Mouse (Mus musculus) gastrocnemius, postnatal 14 days (tissue): ENCODE data around the gene Larp1b. TPM values are rescaled to one million over a fixed set of nuclear protein-coding genes. Genes with fewer than 3 reads are reported as not detected.
A peak's percentile ranks its signal among the peaks of the same experiment; 100 is the strongest.

Experiments used
- DNase-seq: peaks from one replicate; pipeline ENCODE4 v3.0.0; 2021; ENCODE audit warnings: mixed read lengths
- intact Hi-C: fragments of 180-260 bp; cut with DNase I; formaldehyde crosslinking; loops from one replicate; pipeline ENCODE4 v1.15.1; 2025; ENCODE audit warnings: low total_unique reads
- total RNA-seq, 2 experiments: library from RNA; stranded (reverse); gene quantifications; 2 replicates each; pipeline ENCODE4 v1.2.3; 2021

Gene Larp1b
- total RNA-seq, 2 experiments from 2014 or later = 65.8 to 66.1 TPM

- no peak for DNase-seq
- intact Hi-C loops = no loop called here
Measured at GRCm38 (mm10) chr3:41075376-41075775, 125.7 kb downstream of the Larp1b start.

GRCm38 (mm10) chr3:41078673-41079072 is 129.0 kb downstream of the Larp1b start:
- intact Hi-C loops = no loop called here

DNA sequence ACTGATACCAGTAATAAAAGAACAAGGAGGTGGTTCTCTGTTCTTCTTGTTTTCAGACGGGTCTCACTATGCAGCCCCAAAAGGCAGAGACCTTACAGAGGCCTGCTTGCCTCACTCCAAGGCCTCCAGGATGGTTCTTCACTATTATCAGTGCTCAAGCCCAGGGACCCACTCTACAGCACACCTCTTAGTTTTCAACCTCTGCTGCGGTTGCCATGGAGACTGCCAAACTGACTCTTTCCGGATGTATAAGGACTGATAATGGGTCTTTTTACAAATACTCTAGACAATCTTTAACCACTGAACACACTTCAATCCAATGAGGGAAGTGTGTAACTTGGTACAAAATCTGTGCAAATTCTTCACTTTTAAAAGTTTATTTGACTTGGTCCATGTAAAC is 131.1 kb downstream of the Larp1b start:
- intact Hi-C loops = no loop called here
- no peak for DNase-seq

More at GRCm38 (mm10) chr3:41078673-41079072, 129.0 kb downstream of the Larp1b start:
- no peak for DNase-seq

- DNase-seq = no peak
- intact Hi-C loops = no loop called here
Measured at GRCm38 (mm10) chr3:41081474-41082301, 132.1 kb downstream of the Larp1b start.

DNA sequence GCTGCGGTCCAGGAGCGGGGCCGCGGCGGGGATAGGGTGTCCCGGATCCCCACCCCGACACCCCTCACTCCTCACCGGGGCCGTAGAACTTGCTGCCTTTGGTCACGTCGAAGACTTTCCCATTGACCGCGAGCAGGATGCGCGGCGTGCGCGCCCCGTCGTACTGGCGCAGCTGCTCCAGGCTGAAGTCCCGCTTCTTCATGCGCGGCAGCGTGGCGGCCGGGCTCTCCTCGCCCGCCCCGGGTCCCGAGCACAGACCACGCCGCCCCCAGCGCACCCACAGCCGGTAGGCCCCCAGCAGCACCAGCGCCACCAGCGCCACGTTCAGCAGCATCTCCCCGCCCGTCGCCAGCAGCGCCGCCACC is 132.9 kb downstream of the Larp1b start:
- DNase-seq = no peak
- intact Hi-C loops = no loop called here

- intact Hi-C loops = no loop called here
- DNase-seq = peak; percentile 98
Measured at GRCm38 (mm10) chr3:41082885-41083789, 133.5 kb downstream of the Larp1b start, which contains the start of gene Pgrmc2. Gene Pgrmc2 (minus strand): TSS chr3:41083046.

- DNase-seq = no peak
- intact Hi-C loops = no loop called here
Measured at GRCm38 (mm10) chr3:41083790-41084112, 134.1 kb downstream of the Larp1b start.

- intact Hi-C loops = no loop called here
Measured at GRCm38 (mm10) chr3:41084421-41084820, 134.8 kb downstream of the Larp1b start.

DNA sequence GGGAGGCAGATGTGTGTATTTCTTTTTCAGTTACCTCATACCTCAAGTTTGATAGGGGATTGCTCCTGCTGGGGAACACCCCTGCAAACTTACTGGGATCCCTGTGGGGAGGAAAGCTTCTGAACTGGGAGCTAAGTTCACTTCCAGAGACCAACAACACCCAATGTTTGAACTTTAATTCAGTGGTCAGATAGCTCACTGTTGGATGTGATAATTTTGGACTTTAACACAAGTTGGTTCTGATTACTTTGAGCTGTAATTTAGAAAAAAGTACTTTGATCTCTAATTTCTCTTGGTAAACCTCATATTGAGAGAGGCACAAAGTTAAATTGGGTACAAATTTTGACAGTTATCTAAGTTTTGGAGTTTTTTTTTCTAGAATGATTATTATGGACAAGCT is 137.4 kb downstream of the Larp1b start:
- no peak for DNase-seq
- intact Hi-C loops = no loop called here

More at GRCm38 (mm10) chr3:41084421-41084820, 134.8 kb downstream of the Larp1b start:
- DNase-seq = no peak

Other genes with a start within 250 kb of the Larp1b start
- not detected for gene Slc25a31, start 241.0 kb upstream of the Larp1b start, total RNA-seq
- 1 to 10 TPM; 4.5 to 5.0 TPM for gene Hspa4l, start 205.3 kb upstream of the Larp1b start, total RNA-seq
- gene Plk4, start 149.8 kb upstream of the Larp1b start, total RNA-seq = 1 to 10 TPM; 2.5 to 3.7 TPM
- 10 to 100 TPM; 12.5 to 14.4 TPM for gene Mfsd8, start 102.9 kb upstream of the Larp1b start, total RNA-seq
- 10 to 100 TPM; 10.4 to 12.9 TPM for gene Abhd18, start 102.9 kb upstream of the Larp1b start, total RNA-seq
- gene 1700034I23Rik, start 47.3 kb upstream of the Larp1b start, total RNA-seq = under 1 TPM in 1 of 2 experiments, not detected in 1; 0.16 TPM
- 10 to 100 TPM; 18.3 to 21.8 TPM for gene Pgrmc2, start 133.2 kb downstream of the Larp1b start, total RNA-seq